Mouse (Mus musculus) limb, embryonic 11.5 days (tissue): ENCODE data around the gene Trf. TPM values are rescaled to one million over a fixed set of nuclear protein-coding genes. Genes with fewer than 3 reads are reported as not detected.

Experiments used
- ATAC-seq: fragments of 200-750 bp; cut with Nextera tagmentation; 2 replicates; pipeline ENCODE4 v1.8.0; 2017; ENCODE audit warnings: low read depth; ENCODE audit not compliant: insufficient number of reproducible peaks, low FRiP score, low TSS enrichment
- DNase-seq: peaks from one replicate; pipeline ENCODE4 v3.0.0-alpha.2; 2015; ENCODE audit warnings: low spot score
- H3K27ac ChIP-seq: fragments of 300-500 bp; sonication (generic); replicated peaks from 2 replicates; pipeline ENCODE4 v1.5.1; 2014; ENCODE audit warnings: low read depth, mild to moderate bottlenecking, low read length
- H3K27me3 ChIP-seq: fragments of 300-500 bp; sonication (generic); 2 replicates; pipeline ENCODE4 v1.6.1; 2014; ENCODE audit warnings: mild to moderate bottlenecking, low read length, mixed read lengths; ENCODE audit not compliant: control insufficient read depth, insufficient read depth
- H3K36me3 ChIP-seq: fragments of 300-500 bp; sonication (generic); 2 replicates; pipeline ENCODE4 v1.6.1; 2014; ENCODE audit warnings: mild to moderate bottlenecking, low read length, moderate library complexity, mixed read lengths; ENCODE audit not compliant: control insufficient read depth, insufficient read depth
- H3K4me1 ChIP-seq: fragments of 300-500 bp; sonication (generic); 2 replicates; pipeline ENCODE4 v1.6.1; 2014; ENCODE audit warnings: low read length, mixed read lengths; ENCODE audit not compliant: control insufficient read depth, insufficient read depth
- H3K4me2 ChIP-seq: fragments of 300-500 bp; sonication (generic); 2 replicates; pipeline ENCODE4 v1.6.1; 2014; ENCODE audit warnings: low read depth, mild to moderate bottlenecking, moderate library complexity; ENCODE audit not compliant: severe bottlenecking
- H3K4me3 ChIP-seq: fragments of 300-500 bp; sonication (generic); 2 replicates; pipeline ENCODE4 v1.5.1; 2014; ENCODE audit warnings: low read depth, low read length
- H3K9ac ChIP-seq: fragments of 300-500 bp; sonication (generic); 2 replicates; pipeline ENCODE4 v1.6.1; 2014; ENCODE audit warnings: mild to moderate bottlenecking, low read length
- H3K9me3 ChIP-seq: fragments of 300-500 bp; sonication (generic); 2 replicates; pipeline ENCODE4 v1.6.1; 2016; ENCODE audit warnings: low read length; ENCODE audit not compliant: control insufficient read depth
- WGBS: fragments of 180-500 bp; shearing (Covaris S2); extraction: QIAGEN DNeasy Blood & Tissue Kit; methylation state at CpG from one replicate; pipeline ENCODE4 v1.1.7; 2014; 5-methylcytosine and 5-hydroxymethylcytosine counted together
- polyA plus RNA-seq: library from polyadenylated mRNA; unstranded; fragments of >200 nt; fragmentation: Nextera tagmentation; extraction: Ambion mirVana; gene quantifications from 2 replicates; pipeline ENCODE4 v1.2.1, GENCODE M21; 2014

The Trf gene
- 9.7 and 11.7 TPM in 2 replicates for polyA plus RNA-seq

GRCm38 (mm10) chr9:103230151-103230951, at the start of gene Trf, which contains the start of gene Gm20425:
Gene Trf (minus strand): TSS chr9:103230444.
Gene Gm20425 (minus strand): TSS chr9:103230307.
- Histone ChIP-seq H3K4me1 (no peaks in the 10 kb centered on the region), H3K36me3 (no peaks in the 10 kb centered on the region), H3K27me3 (no peaks in the 10 kb centered on the region), H3K9ac (no peak within 1 kb of the TSS), H3K27ac (no peak within 1 kb of the TSS), H3K4me2 (no peak within 1 kb of the TSS), H3K9me3 (no peaks in the 10 kb centered on the region), H3K4me3 (no peak within 1 kb of the TSS)
- no peak for ATAC-seq
- WGBS, result 66% methylated on average over 29 of the region's 29 CpGs
- DNase-seq, result no peak

GRCm38 (mm10) chr9:103276876-103277275, 46.6 kb upstream of the Trf start:
- DNase-seq, result no peak
- H3K27ac ChIP-seq, result no peak overlapping the region
- H3K27me3 ChIP-seq, result no peaks in the 10 kb centered on the region
- no peaks in the 10 kb centered on the region for H3K4me1 ChIP-seq
- no peak overlapping the region for H3K9ac ChIP-seq
- no peak overlapping the region for H3K4me3 ChIP-seq
- 88% methylated on average over 6 of the region's 6 CpGs for WGBS
- no peaks in the 10 kb centered on the region for H3K9me3 ChIP-seq
- H3K4me2 ChIP-seq, result no peak overlapping the region
- ATAC-seq, result no peak
- H3K36me3 ChIP-seq, result no peaks in the 10 kb centered on the region

- 78% methylated on average over 1 of the region's 1 CpGs for WGBS
- H3K36me3 ChIP-seq, result no peaks in the 10 kb centered on the region
- H3K4me1 ChIP-seq, result no peaks in the 10 kb centered on the region
- no peak overlapping the region for H3K4me2 ChIP-seq
- no peak overlapping the region for H3K9ac ChIP-seq
- no peaks in the 10 kb centered on the region for H3K9me3 ChIP-seq
- ATAC-seq (no peak), DNase-seq (no peak)
- no peak overlapping the region for H3K27ac ChIP-seq
- H3K4me3 ChIP-seq, result no peak overlapping the region
- H3K27me3 ChIP-seq, result no peaks in the 10 kb centered on the region
These were observed 45.4 kb upstream of the Trf start for GRCm38 (mm10) chr9:103275676-103276075.

- no peaks in the 10 kb centered on the region for H3K9me3 ChIP-seq
- no peak overlapping the region for H3K4me3 ChIP-seq
- 63% methylated on average over 8 of the region's 8 CpGs for WGBS
- H3K27ac ChIP-seq, result no peak overlapping the region
- DNase-seq (no peak), ATAC-seq (no peak)
- no peak overlapping the region for H3K4me2 ChIP-seq
- no peaks in the 10 kb centered on the region for H3K27me3 ChIP-seq
- no peaks in the 10 kb centered on the region for H3K36me3 ChIP-seq
- H3K4me1 ChIP-seq, result no peaks in the 10 kb centered on the region
- no peak overlapping the region for H3K9ac ChIP-seq
These were observed 44.6 kb upstream of the Trf start for GRCm38 (mm10) chr9:103274819-103275218.

- H3K4me1 ChIP-seq, result no peaks in the 10 kb centered on the region
- no peak for ATAC-seq
- no peak for DNase-seq
- no peaks in the 10 kb centered on the region for H3K27me3 ChIP-seq
- H3K4me2 ChIP-seq, result no peak overlapping the region
- H3K9ac ChIP-seq, result no peak overlapping the region
- H3K9me3 ChIP-seq, result no peaks in the 10 kb centered on the region
- 37% methylated on average over 4 of the region's 4 CpGs for WGBS
- H3K27ac ChIP-seq, result no peak overlapping the region
- H3K4me3 ChIP-seq, result no peak overlapping the region
- no peaks in the 10 kb centered on the region for H3K36me3 ChIP-seq
These were observed 40.9 kb upstream of the Trf start for GRCm38 (mm10) chr9:103271104-103271503.

- no peaks in the 10 kb centered on the region for H3K9me3 ChIP-seq
- H3K27me3 ChIP-seq, result no peaks in the 10 kb centered on the region
- WGBS, result 86% methylated on average over 4 of the region's 4 CpGs
- H3K36me3 ChIP-seq, result no peaks in the 10 kb centered on the region
- DNase-seq (no peak), ATAC-seq (no peak)
- no peak overlapping the region for H3K9ac ChIP-seq
- H3K4me2 ChIP-seq, result no peak overlapping the region
- H3K4me1 ChIP-seq, result no peaks in the 10 kb centered on the region
- no peak overlapping the region for H3K27ac ChIP-seq
- H3K4me3 ChIP-seq, result no peak overlapping the region
These were observed 35.5 kb upstream of the Trf start for GRCm38 (mm10) chr9:103265778-103266177.

GRCm38 (mm10) chr9:103252906-103253305, 22.7 kb upstream of the Trf start:
- Histone ChIP-seq H3K4me1 (no peaks in the 10 kb centered on the region), H3K36me3 (no peaks in the 10 kb centered on the region), H3K4me3 (no peak overlapping the region), H3K27me3 (no peaks in the 10 kb centered on the region), H3K27ac (no peak overlapping the region), H3K9me3 (peaks cover 3% of the 10 kb centered on the region; the same call in 1 of the 2 replicates), H3K9ac (no peak overlapping the region), H3K4me2 (no peak overlapping the region)
- WGBS, result 81% methylated on average over 5 of the region's 5 CpGs
- no peak for ATAC-seq
- DNase-seq, result no peak

- H3K36me3 ChIP-seq, result no peaks in the 10 kb centered on the region
- ATAC-seq, result no peak
- WGBS, result 60% methylated on average over 4 of the region's 4 CpGs
These were observed 18.4 kb upstream of the Trf start for GRCm38 (mm10) chr9:103248618-103249017.

More at GRCm38 (mm10) chr9:103248618-103249017, 18.4 kb upstream of the Trf start:
- Histone ChIP-seq H3K9ac (no peak overlapping the region), H3K27ac (no peak overlapping the region), H3K4me3 (no peak overlapping the region), H3K9me3 (peaks cover 2% of the 10 kb centered on the region; the same call in 1 of the 2 replicates), H3K4me2 (no peak overlapping the region), H3K4me1 (no peaks in the 10 kb centered on the region), H3K27me3 (no peaks in the 10 kb centered on the region)
- DNase-seq, result no peak
